Mouse (Mus musculus): Measurements from ENCODE around the gene Gm11020. TPM values are rescaled to one million over a fixed set of nuclear protein-coding genes. Genes with fewer than 3 reads are reported as not detected.
"Not testable (repeated sequence)": the region's sequence is repeated elsewhere in the genome, so short reads cannot be mapped to it uniquely, and the experiment has no call there.

Gene Gm11020
- not detected in 2 replicates for polyA plus RNA-seq (2012; ENCODE audit: insufficient read depth, insufficient read length, missing spikeins)

GRCm38 (mm10) chr8:104321267-104321666 lies at the start of gene Gm11020:
Gene Gm11020 (plus strand): TSS chr8:104321567.
- not testable (repeated sequence) for H3K27ac ChIP-seq (ENCODE audit: insufficient read depth, low read depth, low read length); H3K4me3 ChIP-seq (ENCODE audit: insufficient read depth, low read length); H3K4me1 ChIP-seq (ENCODE audit: control insufficient read depth, insufficient read depth, low read length)

- H3K4me1 ChIP-seq (ENCODE audit: control insufficient read depth, insufficient read depth, low read length); H3K27ac ChIP-seq (ENCODE audit: insufficient read depth, low read depth, low read length); H3K4me3 ChIP-seq (ENCODE audit: insufficient read depth, low read length): not testable (repeated sequence)
These were observed 28.3 kb upstream of the Gm11020 start, which contains the start of gene Cmtm2a for GRCm38 (mm10) chr8:104293081-104293480. Gene Cmtm2a (minus strand): TSS chr8:104293181.

DNA sequence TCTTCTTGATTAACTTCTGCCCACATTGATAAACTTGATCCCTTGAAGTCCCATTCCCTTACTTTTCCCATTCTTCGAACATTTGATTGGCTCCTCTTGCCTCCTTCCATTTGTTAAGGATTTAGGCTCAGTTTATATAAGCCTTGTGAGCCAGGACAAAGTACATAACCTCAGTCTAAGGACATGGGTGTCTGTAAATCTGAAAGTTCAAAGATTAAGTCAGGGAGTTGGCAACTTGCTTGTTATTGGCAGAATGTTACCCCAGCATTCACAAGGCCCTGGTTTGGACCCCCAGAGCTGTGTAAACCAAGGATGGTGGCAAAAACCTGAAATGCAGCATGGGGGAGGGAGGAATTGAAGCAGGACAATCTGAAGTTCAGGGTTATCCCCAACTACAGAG lies 27.0 kb upstream of the Gm11020 start:
- no peak for TF ChIP-seq CTCF (IDR thresholded peaks at IDR 0.05; ENCODE audit: low read depth, low read length)
- no peak for TF ChIP-seq POLR2A (IDR thresholded peaks at IDR 0.05; ENCODE audit: borderline replicate concordance, low read depth, low read length)
- no peak overlapping the region for H3K27ac ChIP-seq (ENCODE audit: insufficient read depth, low read depth, low read length)
- H3K4me3 ChIP-seq (ENCODE audit: insufficient read depth, low read length), result no peak overlapping the region
- no peaks in the 10 kb centered on the region for H3K4me1 ChIP-seq (ENCODE audit: control insufficient read depth, insufficient read depth, low read length)

GRCm38 (mm10) chr8:104301577-104301976 lies 19.8 kb upstream of the Gm11020 start:
- H3K27ac ChIP-seq (ENCODE audit: insufficient read depth, low read depth, low read length); H3K4me1 ChIP-seq (ENCODE audit: control insufficient read depth, insufficient read depth, low read length); H3K4me3 ChIP-seq (ENCODE audit: insufficient read depth, low read length): not testable (repeated sequence)

DNA sequence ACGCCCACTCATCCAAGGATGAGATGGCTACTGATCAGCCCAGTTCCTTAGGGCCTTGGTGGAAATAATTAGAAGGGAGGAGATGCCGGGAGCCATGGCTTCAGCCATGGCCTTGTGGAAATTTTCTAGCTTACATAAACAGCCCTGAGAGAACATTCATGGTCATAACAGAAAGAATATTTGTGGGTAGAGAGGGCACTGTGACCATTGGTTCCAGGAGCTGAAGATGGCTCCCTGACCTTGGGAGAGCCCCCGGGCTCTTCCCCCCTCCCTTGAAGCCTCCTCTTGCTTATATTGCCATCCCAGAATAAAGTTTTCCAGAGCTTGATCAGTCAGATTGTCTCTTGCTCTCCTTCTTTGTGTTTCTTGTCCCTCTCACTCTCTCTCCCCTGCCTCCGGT lies 18.8 kb upstream of the Gm11020 start:
- H3K4me3 ChIP-seq (ENCODE audit: insufficient read depth, low read length); H3K27ac ChIP-seq (ENCODE audit: insufficient read depth, low read depth, low read length); H3K4me1 ChIP-seq (ENCODE audit: control insufficient read depth, insufficient read depth, low read length): not testable (repeated sequence)

- Histone ChIP-seq H3K4me3 (ENCODE audit: insufficient read depth, low read length) (no peak overlapping the region), H3K27ac (ENCODE audit: insufficient read depth, low read depth, low read length) (no peak overlapping the region), H3K4me1 (ENCODE audit: control insufficient read depth, insufficient read depth, low read length) (peaks cover 3% of the 10 kb centered on the region)
- TF ChIP-seq CTCF (IDR thresholded peaks at IDR 0.05; ENCODE audit: low read depth, low read length) (no peak), POLR2A (IDR thresholded peaks at IDR 0.05; ENCODE audit: borderline replicate concordance, low read depth, low read length) (no peak)
These were observed 16.4 kb upstream of the Gm11020 start for GRCm38 (mm10) chr8:104304962-104305361.

DNA sequence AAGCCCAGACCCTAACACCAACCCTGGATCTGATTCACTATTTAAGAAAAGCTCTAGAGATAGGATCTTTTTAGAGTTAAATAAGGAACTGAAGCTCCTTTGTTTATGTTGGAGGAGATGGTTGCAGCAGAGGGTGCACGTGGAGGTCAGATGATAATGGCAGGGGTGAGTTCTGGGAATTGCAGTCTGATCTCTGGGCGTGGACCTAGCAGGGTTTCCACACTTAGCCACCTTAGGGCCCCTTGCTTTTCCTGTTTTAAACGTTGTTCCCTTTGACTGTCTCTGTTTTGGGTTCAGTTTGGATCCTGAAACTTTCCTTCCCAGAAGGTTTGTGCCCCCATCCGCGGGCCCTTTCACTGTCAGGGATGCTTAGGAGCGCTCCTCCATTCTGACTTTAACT lies 13.0 kb upstream of the Gm11020 start:
- not testable (repeated sequence) for H3K4me3 ChIP-seq (ENCODE audit: insufficient read depth, low read length); H3K4me1 ChIP-seq (ENCODE audit: control insufficient read depth, insufficient read depth, low read length); H3K27ac ChIP-seq (ENCODE audit: insufficient read depth, low read depth, low read length)

- not testable (repeated sequence) for H3K27ac ChIP-seq (ENCODE audit: insufficient read depth, low read depth, low read length); H3K4me1 ChIP-seq (ENCODE audit: control insufficient read depth, insufficient read depth, low read length); H3K4me3 ChIP-seq (ENCODE audit: insufficient read depth, low read length)
These were observed 11.8 kb upstream of the Gm11020 start, which contains the start of the genes Gm45711 and Cmtm1 for GRCm38 (mm10) chr8:104309441-104310155. Gene Gm45711 (minus strand): TSS chr8:104310081. Gene Cmtm1 (minus strand): TSS chr8:104310145.

DNA sequence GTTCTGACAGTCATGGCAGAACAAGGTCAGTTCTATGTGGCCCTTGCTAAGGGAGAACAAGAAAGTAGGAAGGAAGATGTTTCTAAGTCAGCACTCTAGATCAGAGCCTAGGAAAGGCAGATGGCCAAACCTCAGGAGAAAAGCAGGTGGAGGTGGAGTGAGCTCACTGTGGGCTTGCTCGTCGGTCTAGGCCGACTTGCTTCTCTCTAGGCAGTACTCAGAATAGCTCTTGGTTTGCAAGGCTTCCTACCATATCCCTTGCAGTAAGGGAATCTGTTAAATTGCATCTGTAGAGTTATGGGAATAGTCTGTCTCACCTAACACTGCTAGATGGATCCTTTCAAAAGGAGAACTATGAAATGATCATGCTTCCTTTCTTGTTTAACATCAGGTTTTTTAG lies 9.3 kb upstream of the Gm11020 start:
- not testable (repeated sequence) for H3K4me3 ChIP-seq (ENCODE audit: insufficient read depth, low read length); H3K27ac ChIP-seq (ENCODE audit: insufficient read depth, low read depth, low read length); H3K4me1 ChIP-seq (ENCODE audit: control insufficient read depth, insufficient read depth, low read length)

- no peak overlapping the region for H3K27ac ChIP-seq (ENCODE audit: insufficient read depth, low read depth, low read length)
- no peak overlapping the region for H3K4me3 ChIP-seq (ENCODE audit: insufficient read depth, low read length)
- H3K4me1 ChIP-seq (ENCODE audit: control insufficient read depth, insufficient read depth, low read length), result peaks cover 2% of the 10 kb centered on the region
- TF ChIP-seq CTCF (IDR thresholded peaks at IDR 0.05; ENCODE audit: low read depth, low read length), result no peak
These were observed 8.1 kb upstream of the Gm11020 start for GRCm38 (mm10) chr8:104313311-104313710.

DNA sequence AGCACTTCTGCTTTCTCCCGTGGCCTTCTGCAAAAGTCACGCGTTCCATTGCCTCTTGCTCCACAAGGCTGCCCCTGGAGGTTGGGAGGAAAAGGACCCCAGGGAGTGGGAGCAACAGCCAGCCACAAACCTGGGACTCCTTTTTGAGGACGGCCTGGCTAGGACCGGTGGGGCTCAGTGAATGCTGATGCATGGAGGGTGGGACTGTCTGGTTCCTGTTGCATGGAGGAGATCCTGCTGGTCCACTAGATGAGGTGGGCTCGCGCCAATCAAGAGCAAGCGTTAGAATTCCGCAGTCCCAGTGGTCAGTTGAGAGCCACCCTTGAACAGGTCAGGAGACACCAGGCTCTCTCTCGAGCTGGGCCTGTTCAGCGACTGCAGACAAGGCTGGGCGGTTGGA lies 563 bp downstream of the Gm11020 start, which contains the start of gene Cmtm2b:
Gene Cmtm2b (plus strand): TSS at position 301 of the 400 bp plus-strand sequence.
- not testable (repeated sequence) for H3K4me1 ChIP-seq (ENCODE audit: control insufficient read depth, insufficient read depth, low read length); H3K4me3 ChIP-seq (ENCODE audit: insufficient read depth, low read length); H3K27ac ChIP-seq (ENCODE audit: insufficient read depth, low read depth, low read length)

Measured in bone marrow macrophage, adult 2 months (primary cell).